Mouse (Mus musculus): ENCODE results near the gene Galnt10.
A peak's percentile ranks its signal among the peaks of the same experiment; 100 is the strongest.
"Not testable (repeated sequence)": the region's sequence is repeated elsewhere in the genome, so short reads cannot be mapped to it uniquely, and the experiment has no call there.

Galnt10 gene

DNA sequence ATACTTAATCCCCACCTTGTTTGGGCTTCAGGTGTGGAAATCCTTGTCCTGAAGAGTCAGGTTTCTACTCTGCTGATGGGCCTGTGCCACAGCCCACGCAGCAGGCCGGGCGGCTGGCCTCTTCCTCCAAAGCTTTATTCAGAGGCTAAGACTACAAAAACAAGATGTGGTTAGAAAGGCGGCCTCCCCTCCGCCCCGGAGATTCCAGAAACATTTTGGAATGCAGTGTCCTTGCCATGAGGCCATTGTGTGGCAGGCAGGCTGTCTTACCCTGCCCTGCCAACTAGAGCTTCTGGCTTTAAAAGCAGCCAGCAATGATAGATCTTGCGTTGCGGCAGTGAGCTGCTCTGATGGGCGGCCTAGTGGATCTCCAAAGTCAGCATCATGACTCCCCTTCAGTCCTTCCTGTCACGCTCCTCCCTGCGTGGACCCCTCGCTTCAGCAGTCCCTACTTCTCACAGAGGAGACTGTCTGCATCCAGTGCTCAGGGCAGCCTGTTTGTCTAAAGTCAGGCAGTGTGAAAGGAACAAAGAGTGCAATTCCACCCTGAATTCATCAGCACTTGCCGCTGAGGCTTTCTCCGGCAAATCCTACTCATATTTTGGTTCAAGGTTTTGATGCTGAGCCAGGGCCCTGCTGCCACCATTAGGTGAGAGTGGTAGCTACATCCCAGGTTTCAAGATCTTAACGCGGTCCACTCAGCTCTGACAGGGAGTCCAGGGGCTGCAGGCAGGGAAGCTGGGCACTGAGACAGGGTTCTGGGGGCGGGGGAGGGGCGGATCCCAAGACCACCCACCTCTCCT is 141.6 kb downstream of the Galnt10 start:
- no peak for DNase-seq (ENCODE audit: low read depth in 1 of 2, low spot score in 2 of 2)

DNA sequence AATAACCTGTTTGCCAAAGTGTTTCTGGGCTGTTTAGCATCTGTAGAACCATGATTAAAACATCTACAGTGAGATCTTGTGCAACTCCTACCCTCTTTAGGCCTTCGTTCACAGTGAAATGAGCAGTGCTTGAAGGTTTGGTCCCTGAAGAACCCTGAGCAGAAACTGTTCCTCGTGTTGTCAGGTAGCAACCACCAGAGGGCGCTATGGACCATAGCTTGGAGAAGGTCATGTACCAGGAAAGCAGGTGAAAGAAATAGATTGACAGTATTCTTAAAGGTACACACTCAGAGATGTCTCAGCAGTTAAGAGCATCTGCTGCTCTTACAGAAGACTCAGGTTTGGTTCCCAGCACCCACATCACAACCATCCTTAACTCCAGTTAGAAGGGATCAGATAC is 142.7 kb downstream of the Galnt10 start:
- DNase-seq (ENCODE audit: low read depth in 1 of 2, low spot score in 2 of 2), result peak in 1 of 2 experiments; percentile 26

DNA sequence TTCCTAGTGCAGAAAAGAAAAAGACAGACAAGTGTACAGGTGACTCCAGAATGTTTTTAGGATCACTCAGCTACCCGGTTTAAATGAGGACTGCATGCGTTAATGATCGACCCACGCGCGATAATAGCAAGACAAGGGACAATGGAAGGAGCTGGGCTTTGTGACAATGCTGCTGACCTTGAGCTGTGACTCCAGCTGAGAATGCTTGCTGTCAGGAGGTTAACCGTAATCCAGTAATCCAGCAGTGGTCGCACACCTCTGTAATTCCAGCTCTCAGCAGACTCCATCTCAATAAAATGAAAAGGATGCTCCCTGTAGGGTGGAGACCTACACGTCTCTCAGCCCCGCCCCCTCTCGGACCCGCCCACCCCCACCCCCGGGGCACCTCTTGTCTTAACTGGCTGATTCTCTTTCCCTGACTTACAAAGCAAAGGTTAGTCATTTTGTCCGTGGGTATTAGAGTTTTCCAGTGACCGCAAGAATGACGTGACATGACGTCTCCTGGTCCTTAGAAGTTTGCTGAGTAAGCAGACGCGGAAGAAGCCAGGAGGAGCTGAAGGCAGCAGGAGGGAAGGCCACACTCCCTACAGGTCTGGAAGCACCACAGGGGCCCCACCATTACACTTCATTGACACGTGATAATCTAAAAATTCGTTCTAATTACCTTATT is 145.8 kb downstream of the Galnt10 start:
- no peak for DNase-seq (ENCODE audit: low read depth in 1 of 2, low spot score in 2 of 2)

DNA sequence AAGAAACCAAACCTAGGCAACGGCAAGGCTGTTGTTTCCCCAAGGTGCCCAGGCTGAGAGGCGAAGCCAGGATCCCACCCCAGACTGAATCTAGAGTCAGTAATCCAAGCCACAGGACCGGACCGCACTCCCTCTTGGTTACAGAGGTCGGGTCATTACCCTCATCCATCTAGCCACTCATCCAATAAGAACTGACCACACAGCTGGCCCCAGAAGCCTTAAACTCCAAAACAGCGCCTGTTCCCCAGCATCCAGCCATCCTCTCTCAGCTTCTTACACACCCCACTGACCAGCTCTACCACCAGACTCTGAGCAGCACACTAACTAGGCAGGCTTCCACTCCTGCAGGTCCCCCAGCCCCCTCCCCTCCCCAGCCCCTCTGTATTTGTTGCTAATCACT is 149.8 kb downstream of the Galnt10 start:
- no peak for DNase-seq (ENCODE audit: low read depth in 1 of 2, low spot score in 2 of 2)

DNA sequence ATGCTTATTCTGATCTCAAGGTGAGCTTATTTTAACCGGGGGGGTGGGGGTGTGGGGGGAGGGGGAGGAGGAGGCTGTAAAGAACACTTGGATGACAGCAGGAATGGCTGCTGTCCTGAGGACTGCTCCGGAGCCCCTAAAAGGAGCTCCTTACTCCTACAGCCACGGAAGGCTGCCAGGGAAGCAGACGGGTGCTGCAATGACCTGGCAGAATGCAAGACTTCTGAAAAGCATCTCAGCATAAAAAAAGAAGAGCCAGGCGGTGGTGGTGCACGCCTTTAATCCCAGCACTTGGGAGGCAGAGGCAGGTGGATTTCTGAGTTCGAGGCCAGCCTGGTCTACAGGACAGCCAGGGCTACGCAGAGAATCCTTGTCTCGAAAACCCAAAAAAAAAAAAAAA is 152.6 kb downstream of the Galnt10 start:
- no peak for DNase-seq (ENCODE audit: low read depth in 1 of 2, low spot score in 2 of 2)

DNA sequence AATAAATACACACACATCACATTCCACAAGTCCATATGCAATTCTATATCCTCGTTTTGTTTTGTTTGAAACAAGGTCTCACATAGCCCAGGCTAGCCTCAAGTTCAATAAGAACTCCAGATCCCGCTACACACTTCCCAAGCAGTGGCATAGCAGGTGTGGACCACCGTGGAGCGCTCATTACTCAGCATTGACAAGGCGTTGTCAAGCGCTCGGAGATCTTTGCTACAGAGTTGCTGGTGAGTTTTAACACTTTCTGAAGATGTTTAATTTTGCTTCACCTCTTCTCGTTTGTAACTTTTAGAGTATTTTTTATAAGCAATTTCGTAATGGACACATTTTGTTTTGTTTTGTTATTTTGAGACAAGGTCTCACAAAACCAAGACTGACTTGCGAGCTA is 154.2 kb downstream of the Galnt10 start:
- no peak for DNase-seq (ENCODE audit: low read depth in 1 of 2, low spot score in 2 of 2)

DNA sequence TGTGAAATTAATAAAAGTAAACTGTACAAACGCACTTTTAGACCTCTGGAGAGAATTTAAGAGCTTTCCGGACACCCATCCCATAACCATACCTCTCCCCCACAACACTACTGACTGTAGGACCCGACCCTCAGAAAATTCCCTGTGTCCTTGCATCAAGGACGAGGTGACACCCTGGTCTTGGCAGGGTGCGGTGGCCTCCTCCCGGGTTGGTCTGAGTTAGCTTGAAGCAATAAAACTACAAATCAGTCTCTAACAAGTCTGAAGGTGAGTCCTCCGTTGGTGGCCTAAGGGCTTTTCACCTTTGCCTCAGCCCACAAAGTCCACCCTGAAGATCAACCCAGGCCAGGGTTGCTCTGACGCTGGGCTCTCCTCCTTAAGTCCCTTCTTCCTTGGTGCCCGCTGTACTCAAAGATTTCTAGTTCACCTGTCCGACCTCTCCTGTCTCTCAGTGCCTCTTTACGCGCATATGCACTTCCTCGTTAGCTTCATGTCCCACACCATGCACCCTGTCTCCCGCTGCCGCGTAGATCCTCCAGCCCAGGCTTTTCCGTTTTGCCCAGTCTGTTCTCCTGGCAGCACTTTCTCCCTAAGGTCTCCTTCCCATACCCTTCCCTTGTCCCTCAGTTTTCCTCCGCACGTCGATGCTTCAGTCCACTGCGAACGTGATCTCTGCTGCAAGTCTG is 155.2 kb downstream of the Galnt10 start:
- no peak for DNase-seq (ENCODE audit: low read depth in 1 of 2, low spot score in 2 of 2)

DNA sequence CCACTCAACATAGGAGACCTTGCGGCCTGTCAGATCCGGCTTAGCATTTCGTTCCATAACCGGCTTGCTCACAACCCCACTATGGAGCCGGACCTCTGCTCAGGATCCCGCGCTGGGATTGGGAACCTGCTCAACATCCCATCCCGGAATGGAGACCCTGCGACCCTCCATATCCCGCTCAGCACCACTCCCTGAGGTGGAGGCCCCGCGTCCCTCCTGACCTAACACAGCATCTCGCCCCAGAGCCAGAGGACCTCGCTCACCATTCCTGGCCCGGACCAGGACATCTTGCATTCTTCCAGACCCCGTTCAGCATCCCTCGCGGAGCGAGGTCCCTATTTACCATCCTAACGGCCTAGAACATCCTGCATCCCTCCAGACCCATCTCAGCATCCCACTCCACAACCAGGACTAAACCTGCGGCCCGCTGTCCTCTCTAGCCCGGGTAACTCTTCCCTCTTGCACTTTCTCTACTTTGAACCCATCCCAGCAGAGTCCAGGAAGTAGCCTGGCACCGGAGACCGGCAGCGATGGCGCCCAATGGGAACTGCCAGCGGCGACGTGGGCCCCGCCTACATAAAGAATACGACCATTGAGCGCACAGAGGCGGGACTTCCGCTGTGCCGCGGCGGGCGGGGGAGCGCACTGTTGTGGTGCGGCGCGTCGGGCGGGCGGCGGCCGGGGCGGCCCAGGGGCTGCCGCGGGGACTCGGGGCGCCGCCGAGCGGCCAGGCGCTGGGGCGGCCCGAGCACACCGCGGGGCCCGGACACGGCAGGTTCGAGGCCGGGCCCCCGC is 155.9 kb downstream of the Galnt10 start, which contains the start of gene Sap30l:
Gene Sap30l, plus strand, starts transcription at position 667 of the 795 bp plus-strand sequence.
- peak; percentile 89 to 91 for DNase-seq (ENCODE audit: low read depth in 1 of 2, low spot score in 2 of 2)

DNA sequence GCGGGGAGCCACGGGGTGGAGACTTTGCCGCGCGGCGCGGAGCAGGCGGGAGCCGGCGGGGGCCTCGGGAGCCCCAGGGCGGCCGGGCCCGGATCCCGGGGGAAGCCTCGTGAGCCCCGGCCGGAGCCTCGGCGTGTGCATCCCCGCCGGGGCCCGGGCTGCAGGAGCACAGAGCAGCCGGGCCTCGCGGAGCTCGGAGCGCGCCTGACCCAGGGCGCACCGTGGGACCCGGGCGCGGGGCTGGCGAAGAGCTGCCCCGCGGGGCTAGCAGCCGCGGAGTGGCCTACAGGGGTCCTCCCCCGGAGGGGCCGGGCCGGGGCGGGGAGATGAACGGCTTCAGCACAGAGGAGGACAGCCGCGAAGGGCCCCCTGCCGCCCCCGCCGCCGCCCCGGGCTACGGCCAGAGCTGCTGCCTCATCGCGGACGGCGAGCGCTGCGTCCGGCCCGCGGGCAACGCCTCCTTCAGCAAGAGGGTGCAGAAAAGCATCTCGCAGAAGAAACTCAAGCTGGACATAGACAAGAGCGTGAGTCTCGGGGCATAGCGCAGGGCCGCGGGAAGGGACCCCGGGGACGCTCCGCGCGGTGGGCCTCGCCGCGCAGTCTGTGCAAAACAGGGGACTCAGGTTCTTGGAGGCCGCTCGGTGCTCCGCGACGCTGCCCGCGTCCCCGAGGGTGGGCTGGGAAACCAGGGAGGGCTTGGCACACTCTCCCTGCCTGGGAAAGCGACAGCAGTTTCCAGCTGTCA is 156.7 kb downstream of the Galnt10 start:
- DNase-seq (ENCODE audit: low read depth in 1 of 2, low spot score in 2 of 2), result peak in 1 of 2 experiments; percentile 6

DNA sequence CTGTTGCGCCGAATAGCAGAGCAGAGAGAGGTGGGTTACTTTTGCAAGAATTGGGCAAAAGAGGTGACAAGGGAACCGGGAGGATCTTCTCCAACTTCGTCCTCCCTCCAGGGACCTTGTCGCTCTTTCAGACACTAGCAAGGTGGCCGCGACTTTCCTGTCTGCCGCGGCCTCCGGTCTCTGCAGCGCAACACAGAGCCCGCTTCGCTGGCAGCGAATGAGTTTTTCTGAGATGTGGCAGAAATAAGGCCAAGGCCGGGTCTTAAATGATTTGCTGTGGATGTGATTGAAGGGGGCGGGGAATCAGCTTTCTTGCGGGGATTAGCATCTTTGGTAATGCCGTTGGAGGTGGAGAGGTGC is 157.2 kb downstream of the Galnt10 start:
- DNase-seq (ENCODE audit: low read depth in 1 of 2, low spot score in 2 of 2), result no peak

DNA sequence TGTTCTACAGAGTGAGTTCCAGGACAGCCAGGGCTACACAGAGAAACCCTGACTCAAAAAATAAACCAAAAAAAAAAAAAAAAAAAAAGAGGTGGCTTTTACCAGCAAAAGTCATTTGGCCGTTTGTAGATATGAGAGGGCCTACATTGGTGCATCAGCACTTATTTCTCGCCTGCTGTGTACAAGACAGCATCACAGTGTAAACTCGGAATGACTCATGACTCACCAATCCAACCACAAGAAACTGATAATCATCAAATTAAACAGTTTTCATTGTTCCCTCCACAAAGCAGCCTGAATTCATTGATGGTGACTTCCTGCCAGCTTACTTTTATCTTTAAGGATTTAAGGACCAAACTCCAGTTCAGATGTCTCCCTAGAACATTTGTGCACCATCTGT is 159.8 kb downstream of the Galnt10 start:
- no peak for DNase-seq (ENCODE audit: low read depth in 1 of 2, low spot score in 2 of 2)

DNA sequence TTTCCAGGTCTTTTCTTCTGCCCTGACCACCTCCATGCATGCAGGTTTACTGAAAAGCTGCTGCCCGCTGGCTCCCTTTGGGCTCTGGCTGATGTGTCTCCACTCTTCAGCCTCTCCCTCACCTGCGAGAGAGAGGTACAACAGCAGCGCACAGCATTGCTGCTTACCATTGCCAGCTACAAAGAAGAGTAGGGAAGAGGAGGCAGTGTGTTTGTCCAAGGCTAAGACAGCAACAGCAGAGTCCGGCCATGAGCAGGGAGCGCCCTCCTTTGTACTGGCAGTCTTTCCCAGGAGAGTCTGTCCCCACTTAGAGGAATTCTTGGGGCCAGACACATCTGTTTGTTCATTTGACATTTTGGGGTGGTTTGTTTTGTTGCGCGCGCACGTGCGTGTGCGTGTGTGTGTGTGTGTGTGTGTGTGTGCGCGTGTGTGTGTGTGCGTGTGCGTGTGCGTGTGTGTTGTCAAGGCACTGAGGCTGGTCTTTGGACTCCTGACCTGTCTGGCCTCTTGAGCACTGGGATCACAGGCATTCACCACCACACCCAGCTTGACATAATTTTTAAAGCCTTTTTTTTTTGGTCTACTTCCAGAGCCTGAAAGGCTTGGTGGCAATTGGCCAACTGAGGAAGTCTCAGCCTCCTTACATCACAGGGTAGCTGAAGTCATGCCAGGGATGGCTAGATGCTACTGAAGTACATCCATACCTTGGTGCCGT is 163.9 kb downstream of the Galnt10 start:
- no peak for DNase-seq (ENCODE audit: low read depth in 1 of 2, low spot score in 2 of 2)

DNA sequence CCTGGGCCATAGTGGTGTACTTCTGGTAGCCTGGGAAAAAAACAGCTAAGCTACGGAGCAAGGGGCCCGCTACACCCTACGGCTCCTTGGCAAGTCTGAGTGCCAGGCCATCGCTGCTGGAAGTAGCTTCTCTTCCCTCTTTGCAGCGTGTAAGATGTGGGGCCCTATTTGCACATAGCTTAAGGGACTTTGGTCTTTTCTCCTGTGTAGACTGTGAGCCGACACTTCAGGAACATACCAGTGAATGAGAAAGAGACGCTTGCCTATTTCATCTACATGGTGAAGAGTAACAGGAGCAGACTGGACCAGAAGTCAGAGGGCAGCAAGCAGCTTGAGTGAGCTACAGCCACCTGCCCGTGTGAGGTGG is 164.5 kb downstream of the Galnt10 start:
- DNase-seq (ENCODE audit: low read depth in 1 of 2, low spot score in 2 of 2), result no peak

DNA sequence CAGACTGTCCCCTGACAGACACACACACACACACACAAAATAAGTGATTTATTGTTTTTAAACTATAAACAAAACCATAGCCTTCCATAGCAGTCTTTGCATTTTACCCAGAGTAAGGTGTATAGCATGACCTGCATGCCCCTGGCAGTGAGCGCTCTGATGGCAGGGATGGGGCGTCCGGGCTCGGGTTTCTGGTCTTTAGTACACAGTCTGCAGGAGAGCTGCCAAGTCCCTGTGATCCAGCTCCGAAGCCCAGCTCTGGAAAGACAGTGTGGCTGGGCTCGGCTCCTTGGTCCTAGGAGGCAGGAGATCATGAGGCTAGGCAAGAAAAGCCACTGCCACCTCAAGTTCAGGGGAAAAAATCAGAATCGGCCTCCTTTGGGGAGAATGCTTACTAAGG is 165.8 kb downstream of the Galnt10 start:
- DNase-seq (ENCODE audit: low read depth in 1 of 2, low spot score in 2 of 2), result no peak

DNA sequence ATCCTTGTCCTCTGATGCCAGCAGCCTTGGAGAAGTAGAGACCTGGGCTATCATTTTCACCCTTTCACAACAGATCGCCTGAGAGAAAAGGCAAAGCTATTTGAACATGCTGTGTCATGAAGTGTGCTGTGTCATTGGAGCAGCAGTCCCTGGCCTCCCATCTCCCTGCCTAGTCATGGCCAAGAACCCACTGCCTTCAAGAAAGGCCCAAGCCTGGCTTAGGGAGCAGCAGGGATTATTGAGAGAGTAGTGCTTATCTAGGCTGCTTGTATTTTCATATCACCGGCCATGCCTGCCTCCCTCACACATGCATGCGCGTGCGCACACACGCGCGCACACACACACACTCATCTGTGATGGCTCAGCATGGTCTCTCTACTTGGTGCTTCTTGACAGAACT is 167.0 kb downstream of the Galnt10 start:
- DNase-seq (ENCODE audit: low read depth in 1 of 2, low spot score in 2 of 2), result no peak

DNA sequence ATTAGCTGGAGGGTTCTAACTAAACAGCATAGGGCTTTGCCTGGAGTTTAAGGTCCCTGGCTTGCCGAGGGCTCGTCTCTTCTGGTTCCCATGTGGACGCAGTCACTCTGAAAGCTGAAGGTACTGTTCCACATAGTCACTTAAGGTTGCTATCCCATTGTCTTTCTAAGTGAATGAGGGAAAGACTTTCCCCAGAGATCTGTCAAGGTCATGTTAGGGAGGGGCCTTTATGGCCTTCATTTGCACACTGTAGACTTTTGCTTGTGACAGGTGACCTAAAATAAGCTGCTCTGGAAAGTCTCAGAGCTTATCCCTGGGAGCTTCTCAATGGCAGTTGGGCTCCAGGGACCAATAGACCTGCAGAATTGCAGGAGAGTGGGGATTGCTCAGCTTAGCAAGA is 168.4 kb downstream of the Galnt10 start:
- DNase-seq (ENCODE audit: low read depth in 1 of 2, low spot score in 2 of 2), result no peak

DNA sequence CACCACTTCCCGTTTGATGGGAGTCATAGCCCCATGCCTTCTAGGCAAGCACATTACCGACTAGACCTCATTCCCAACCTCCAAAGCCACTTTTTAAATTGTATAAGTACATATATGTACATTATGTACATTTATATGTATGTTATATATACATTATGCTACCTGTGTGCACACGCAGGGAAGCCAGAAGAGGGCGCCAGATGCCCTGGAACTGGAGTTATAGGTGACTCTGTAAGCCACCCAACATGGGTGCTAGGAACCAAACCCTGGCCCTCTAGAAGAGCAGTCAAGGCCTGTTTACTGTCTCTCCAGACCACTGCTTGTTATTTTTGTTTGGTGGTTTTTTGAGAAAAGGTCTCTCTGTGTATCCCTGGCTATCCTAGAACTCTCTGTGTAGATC is 172.9 kb downstream of the Galnt10 start:
- no peak for DNase-seq (ENCODE audit: low read depth in 1 of 2, low spot score in 2 of 2)

DNA sequence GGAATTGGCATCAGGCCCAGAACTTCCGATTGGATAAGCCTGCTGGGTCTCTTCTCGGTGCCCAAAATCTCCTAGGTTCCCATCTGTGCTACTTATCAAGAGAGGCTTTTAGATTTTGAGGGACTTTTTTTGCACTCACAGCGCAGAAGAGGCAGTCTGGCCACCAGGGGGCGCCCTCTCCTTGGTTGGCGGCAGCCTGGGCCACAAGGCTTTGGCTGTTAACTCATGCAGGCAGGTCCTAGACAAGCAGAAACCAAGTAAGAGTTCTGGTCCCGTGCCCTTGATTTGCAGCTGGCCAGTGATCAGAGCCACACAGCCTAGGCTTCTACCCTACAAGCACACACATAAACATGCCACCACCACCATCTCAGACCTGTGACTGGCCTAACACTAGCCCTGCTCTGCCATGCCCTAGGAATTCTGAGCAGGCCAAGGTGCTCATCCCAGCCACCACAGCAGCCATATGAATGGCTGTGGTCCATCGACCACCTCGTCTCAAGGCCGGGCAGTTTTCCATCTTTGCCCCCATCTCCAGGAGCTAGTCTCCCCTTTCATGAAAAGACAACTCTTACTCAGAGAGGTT is 174.8 kb downstream of the Galnt10 start:
- DNase-seq (ENCODE audit: low read depth in 1 of 2, low spot score in 2 of 2), result peak; percentile 32 to 60

DNA sequence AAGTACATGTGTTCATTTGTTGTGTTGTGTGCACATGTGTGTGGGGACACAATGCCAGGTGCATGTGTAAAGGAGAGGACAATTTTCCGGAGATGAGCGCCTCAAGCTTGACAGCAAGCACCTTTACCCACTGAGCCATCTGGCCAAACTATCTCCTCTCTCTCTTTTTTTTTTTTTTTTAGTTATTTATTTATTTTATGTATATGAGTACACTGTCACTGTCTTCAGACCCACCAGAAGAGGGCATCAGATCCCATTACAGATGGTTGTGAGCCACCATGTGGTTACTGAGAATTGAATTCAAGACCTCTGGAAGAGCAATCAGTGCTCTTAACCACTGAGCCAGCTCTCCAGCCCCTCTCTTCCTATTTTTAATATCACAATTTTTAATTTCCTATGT is 177.9 kb downstream of the Galnt10 start:
- DNase-seq (ENCODE audit: low read depth in 1 of 2, low spot score in 2 of 2), result not testable (repeated sequence)

DNA sequence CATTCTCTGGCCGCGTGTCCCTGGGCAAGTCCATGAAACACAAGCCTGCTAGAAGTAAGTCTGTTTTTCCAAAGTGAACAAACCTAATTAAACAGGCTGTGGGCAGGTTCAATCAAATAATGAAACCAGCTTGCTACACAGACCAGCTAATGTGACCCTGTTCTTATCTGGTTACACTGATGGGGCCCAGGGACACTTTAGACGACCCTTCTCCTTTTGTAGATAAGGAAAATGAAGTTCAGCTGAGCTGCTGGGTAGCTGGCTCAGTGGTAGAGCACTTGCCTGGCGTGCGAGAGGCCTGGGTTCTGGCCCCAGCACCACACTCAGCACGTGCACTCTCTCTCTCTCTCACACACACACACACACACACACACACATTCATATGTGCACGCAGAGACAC is 178.5 kb downstream of the Galnt10 start:
- DNase-seq (ENCODE audit: low read depth in 1 of 2, low spot score in 2 of 2), result no peak

Data from monocyte, adult 2 months (primary cell).